Mouse (Mus musculus): ENCODE results near the gene Ippk. TPM values are rescaled to one million over a fixed set of nuclear protein-coding genes. Genes with fewer than 3 reads are reported as not detected.

Ippk gene
- total RNA-seq (2021), result 10 to 100 TPM; 27.0 to 38.3 TPM
- 6.8 and 8.4 TPM in 2 replicates for polyA plus RNA-seq (2012; rRNA removed)
- long read RNA-seq, full-length matches to known transcripts, result 38 of 48 reads
- long read RNA-seq, partial matches to known transcripts, result 3 of 48 reads
- long read RNA-seq, other reads (novel, unspliced or antisense), result 7 of 48 reads

DNA sequence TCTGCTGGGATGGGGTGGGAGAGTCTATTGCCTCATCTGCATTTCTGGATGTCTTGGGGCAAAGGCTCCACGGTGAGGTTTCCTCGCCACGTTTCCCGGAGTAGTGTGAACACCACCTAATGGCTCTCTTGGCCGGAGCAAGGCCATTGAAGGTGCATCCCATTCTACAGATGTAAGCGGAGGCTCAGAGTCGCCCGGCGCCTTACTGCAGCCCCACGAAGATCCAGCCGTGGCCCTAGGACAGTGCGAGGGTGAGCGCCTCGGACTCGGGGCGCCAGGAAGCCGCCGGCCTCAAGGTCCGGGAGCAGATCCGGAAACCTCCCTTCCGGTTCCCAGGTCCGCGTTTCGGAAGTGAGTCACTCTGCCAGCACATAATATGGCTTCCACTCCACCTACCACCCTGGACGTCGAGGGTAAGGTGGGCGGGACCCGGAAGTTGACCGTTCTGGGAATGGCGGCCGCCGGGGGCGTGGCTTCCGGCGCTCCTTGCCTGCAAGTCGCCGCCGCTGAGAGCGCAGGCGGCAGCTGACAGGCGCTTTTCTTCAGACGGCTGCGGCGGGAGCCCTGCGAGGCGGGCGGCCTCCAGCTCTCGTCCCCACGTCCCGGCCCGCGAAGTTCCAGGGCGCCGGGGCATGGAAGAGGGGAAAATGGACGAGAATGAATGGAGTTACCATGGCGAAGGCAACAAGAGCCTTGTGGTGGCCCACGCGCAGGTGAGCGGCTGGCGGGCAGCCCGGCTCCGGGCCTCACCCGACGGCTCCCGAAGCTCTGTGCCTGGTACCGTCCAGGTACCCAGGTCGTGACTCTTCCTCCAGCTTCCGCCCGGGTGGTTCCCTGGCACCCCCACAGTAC, at the start of gene Ippk:
Gene Ippk (plus strand): TSS at position 496 of the 852 bp plus-strand sequence.
- peak; percentile 99 for DNase-seq

GRCm38 (mm10) chr13:49371428-49371899, 49.6 kb upstream of the Ippk start:
- peak; percentile 89 for DNase-seq

DNA sequence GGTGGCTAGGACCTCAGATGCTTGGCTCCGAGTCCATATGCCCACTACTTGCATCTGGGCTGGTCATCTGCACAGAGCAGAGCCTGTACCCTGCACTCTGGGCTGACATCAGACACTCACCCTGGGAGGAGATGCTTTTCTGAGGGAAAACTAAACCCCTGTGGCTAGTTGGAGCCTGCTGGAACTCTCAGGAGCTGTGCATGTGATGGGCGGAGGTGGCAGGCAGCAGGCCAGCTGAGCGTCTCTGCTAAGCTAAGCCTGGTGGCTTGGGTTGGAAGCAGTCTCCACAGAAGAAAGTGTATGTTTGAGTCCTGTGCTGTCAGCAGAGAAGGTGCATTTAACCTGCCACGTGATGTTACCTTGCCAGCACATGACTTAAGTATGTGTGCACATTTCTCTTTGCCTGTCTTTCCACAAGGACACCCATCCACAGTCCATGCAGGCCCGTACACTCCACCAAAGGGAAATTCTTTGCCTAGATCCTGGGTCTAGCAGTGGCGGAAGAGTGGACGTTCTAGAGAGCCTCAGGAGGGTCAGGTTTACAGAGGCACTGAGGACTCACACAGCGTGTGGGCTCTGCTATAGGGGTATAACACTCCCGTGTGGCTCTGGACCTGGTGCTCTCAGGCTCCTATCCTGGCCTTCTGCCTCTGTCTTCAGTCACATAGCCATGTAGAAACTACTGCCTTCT, 48.5 kb upstream of the Ippk start:
- DNase-seq, result no peak

DNA sequence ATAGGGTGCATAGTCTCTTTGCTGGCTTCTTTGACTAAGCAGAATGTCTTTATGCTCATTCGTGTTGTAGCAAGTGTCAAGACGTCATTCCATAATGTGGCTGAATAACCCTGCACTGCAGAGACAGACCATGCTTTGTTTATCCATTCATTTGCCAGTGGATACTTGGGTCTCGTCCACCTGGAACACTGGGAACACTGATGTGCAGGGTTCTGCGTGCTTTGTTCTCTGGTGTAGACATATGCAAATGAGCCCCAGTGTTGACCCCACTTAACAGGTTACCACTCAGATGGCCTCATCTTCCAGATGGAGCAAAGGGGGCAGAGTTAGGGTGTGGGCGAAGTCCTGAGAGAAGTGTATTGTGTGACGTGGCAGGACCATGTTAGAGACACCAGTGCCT, 46.7 kb upstream of the Ippk start:
- no peak for DNase-seq

GRCm38 (mm10) chr13:49374730-49375129, 46.3 kb upstream of the Ippk start:
- DNase-seq, result no peak

- DNase-seq, result peak; percentile 55
Observed at GRCm38 (mm10) chr13:49377608-49378007, 43.4 kb upstream of the Ippk start.

DNA sequence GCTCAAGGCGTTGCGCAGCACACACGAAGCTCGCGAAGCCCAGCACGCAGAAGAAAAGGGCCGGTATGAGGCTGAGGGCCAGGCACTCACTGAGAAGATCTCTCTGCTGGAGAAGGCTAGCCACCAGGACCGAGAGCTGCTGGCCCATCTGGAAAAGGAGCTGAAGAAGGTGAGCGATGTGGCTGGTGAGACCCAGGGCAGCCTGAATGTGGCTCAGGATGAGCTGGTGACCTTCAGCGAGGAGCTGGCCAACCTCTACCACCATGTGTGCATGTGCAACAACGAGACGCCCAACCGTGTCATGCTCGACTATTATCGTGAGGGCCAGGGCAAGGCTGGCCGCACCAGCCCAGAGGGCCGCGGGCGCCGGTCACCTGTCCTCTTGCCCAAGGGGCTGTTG, 41.7 kb upstream of the Ippk start:
- DNase-seq, result no peak

- DNase-seq, result peak; percentile 89
Observed at GRCm38 (mm10) chr13:49381230-49381629, 39.8 kb upstream of the Ippk start.

GRCm38 (mm10) chr13:49382997-49383396, 38.1 kb upstream of the Ippk start:
- DNase-seq, result no peak

GRCm38 (mm10) chr13:49384751-49385463, 36.1 kb upstream of the Ippk start:
- DNase-seq, result peak; percentile 45

- no peak for DNase-seq
Observed at GRCm38 (mm10) chr13:49391374-49391773, 29.7 kb upstream of the Ippk start.

- no peak for DNase-seq
Observed at GRCm38 (mm10) chr13:49393579-49393978, 27.5 kb upstream of the Ippk start.

GRCm38 (mm10) chr13:49394886-49395447, 26.1 kb upstream of the Ippk start:
- peak; percentile 70 for DNase-seq

- DNase-seq, result no peak
Observed at GRCm38 (mm10) chr13:49396798-49397197, 24.3 kb upstream of the Ippk start.

GRCm38 (mm10) chr13:49398191-49398590, 22.9 kb upstream of the Ippk start:
- no peak for DNase-seq

- DNase-seq, result no peak
Observed at GRCm38 (mm10) chr13:49400139-49400538, 20.9 kb upstream of the Ippk start.

DNA sequence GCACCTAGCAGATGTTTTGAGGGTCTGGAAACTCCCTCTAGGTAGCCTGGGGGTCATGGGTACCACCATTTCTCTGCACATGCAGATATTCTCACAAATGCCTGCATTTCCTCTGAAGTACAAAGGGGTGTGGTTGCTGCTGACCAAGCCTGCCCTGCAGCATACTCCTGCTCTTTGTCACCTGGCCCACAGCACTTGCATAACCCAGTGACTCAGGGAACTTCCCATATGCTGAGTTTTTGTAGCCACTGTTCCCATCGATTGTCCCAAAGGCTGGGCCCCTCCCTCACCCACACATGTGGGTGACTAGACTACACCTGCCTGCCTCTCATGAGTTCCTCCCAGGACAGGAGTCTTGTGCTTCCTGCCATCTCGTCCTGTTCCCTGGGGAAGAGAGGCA, 18.4 kb upstream of the Ippk start:
- DNase-seq, result no peak

DNA sequence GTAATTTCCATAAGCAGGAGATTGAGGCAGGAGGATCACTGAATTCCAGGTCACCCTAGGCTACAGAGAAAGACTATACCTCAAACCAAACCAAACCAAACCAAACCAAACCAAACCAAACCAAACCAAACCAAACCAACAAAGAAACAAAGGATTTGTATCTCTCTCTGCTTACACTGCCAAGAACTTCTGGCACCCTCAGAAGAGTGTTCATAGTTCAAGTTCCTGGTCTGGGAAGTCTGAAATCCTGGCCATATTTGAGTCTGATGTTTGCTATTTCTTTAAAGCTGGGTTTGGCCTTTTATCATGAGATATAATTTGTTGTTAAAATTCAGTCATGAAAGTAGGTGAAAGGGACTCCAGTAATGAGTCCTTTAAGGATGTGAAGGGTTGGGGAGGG, 13.3 kb upstream of the Ippk start:
- DNase-seq, result no peak

DNA sequence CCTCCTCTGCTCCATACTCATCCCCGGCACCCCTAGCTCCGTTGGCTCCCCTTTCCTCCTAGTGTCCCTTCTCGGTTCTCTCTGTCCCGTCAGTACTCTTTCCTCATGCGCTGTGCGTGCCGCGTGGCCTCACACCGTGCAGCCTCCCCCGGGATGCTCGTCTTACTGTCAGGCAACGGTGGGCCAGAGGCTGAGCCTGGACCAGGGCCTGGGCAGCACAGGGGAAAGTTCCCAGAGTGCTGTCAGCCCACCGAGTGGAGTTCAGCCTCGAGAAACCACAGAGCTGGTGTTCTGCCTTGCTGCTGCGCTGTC, 513 bp downstream of the Ippk start:
- no peak for DNase-seq

- no peak for DNase-seq
Observed at GRCm38 (mm10) chr13:49421959-49422358, 910 bp downstream of the Ippk start.

DNA sequence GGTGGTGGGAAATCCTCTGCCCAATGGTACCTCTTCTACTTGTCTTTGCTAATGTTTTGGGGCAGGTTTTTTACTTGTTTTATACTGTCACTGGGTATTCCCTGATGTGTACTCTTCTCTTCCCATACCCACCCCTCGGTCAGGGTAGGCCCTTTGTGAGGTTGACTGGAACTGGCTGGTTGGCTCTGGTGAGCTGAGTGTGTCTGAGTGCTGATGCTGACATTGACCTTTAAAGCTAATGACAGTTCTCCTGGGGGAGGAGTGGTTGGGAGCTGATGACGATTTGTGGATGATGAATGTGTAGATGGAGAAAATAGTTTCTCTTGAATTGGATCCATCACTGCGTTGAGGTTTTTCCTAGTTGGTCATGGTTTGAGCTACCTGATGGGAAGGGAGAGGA, 5.7 kb downstream of the Ippk start:
- DNase-seq, result peak; percentile 81

- DNase-seq, result no peak
Observed at GRCm38 (mm10) chr13:49428042-49428675, 7.1 kb downstream of the Ippk start.
